Comparison of ENCODE assay signal across 21 mouse cellular contexts in genomic region chr1:161913648-161913984, GRCm38 (mm10). TPM values are rescaled to one million over a fixed set of nuclear protein-coding genes. Genes with fewer than 3 reads are reported as not detected.
DNase-seq lines count a peak whose midpoint lies in the region; ATAC-seq and TF ChIP-seq lines count a peak whose summit lies in the region.
"Had no signal": no experiment of that assay in that cellular context is flagged by ENCODE, and none has a peak within 500 bp of the region (broad histone marks: within the 10 kb centered on the region; RNA-seq: fewer than 3 reads in every experiment).

No protein-coding gene starts in this region.

- peak overlapping the region; percentile 91 for H3K27ac ChIP-seq in intestine, postnatal 0 days (ENCODE audit: low read depth, low read length)
- H3K27ac ChIP-seq in lung, embryonic 15.5 days, result peak overlapping the region; percentile 55
- H3K27ac ChIP-seq in hindbrain, embryonic 12.5 days, result no peak overlapping the region
- H3K27ac ChIP-seq: embryonic facial prominence, embryonic 10.5 days; heart, adult 2 months; liver, embryonic 15.5 days; neural tube, embryonic 15.5 days had no signal

- WGBS in intestine, postnatal 0 days, result 45% methylated on average over 7 of the region's 7 CpGs
- WGBS in lung, embryonic 15.5 days, result 35% methylated on average over 7 of the region's 7 CpGs
- WGBS in hindbrain, embryonic 12.5 days, result 76% methylated on average over 7 of the region's 7 CpGs

- no peaks in the 10 kb centered on the region for H3K27me3 ChIP-seq in intestine, postnatal 0 days (replicated peaks; ENCODE audit: control insufficient read depth, insufficient read depth, low read length)
- no peaks in the 10 kb centered on the region for H3K27me3 ChIP-seq in lung, embryonic 15.5 days
- no peaks in the 10 kb centered on the region for H3K27me3 ChIP-seq in hindbrain, embryonic 12.5 days
- H3K27me3 ChIP-seq: megakaryocyte, embryonic 14.5 days; neural tube, embryonic 15.5 days; Patski had no signal

- no peaks in the 10 kb centered on the region for H3K4me1 ChIP-seq in intestine, postnatal 0 days (replicated peaks; ENCODE audit: control insufficient read depth, insufficient read depth, low read length)
- H3K4me1 ChIP-seq in lung, embryonic 15.5 days, result 0 out of 2 replicates have a peak, but pooled peaks cover 12% of the 10 kb centered on the region
- H3K4me1 ChIP-seq in hindbrain, embryonic 12.5 days, result peaks cover 2% of the 10 kb centered on the region; the same call in 1 of the 2 replicates
- H3K4me1 ChIP-seq: neural tube, embryonic 15.5 days had no signal

- H3K9ac ChIP-seq in intestine, postnatal 0 days (ENCODE audit: low read depth, low read length), result no peak overlapping the region
- no peak overlapping the region for H3K9ac ChIP-seq in lung, embryonic 15.5 days
- H3K9ac ChIP-seq in hindbrain, embryonic 12.5 days, result no peak overlapping the region
- H3K9ac ChIP-seq: liver, embryonic 15.5 days; neural tube, embryonic 15.5 days had no signal

- DNase-seq in adrenal gland, postnatal 14 days, result peak; percentile 16
- DNase-seq in adrenal gland, postnatal 4 days (ENCODE audit: low spot score in 2 of 2), result no peak
- peak; percentile 28 to 37 for DNase-seq in lung, postnatal 4 days
- DNase-seq in left cerebral cortex, adult 18-20 months (ENCODE audit: low spot score in 2 of 2), result no peak
- DNase-seq: cerebellum, adult 2 months; heart, adult 2 months; heart, postnatal 36 days; kidney, adult 18-20 months; midbrain, embryonic 14.5 days; thymus, postnatal 4 days had no signal

- peak; percentile 80 for ATAC-seq in intestine, postnatal 0 days
- ATAC-seq in lung, embryonic 15.5 days (ENCODE audit: borderline replicate concordance, extremely low read depth, low FRiP score, low TSS enrichment), result no peak
- ATAC-seq in granulocyte monocyte progenitor cell, adult 5-6 weeks (replicated peaks; ENCODE audit: poor library complexity, severe bottlenecking), result no peak
- ATAC-seq in hindbrain, embryonic 12.5 days (ENCODE audit: low FRiP score), result no peak
- ATAC-seq: activated CD4-positive, CD25-positive, alpha-beta regulatory T cell, adult 4 months; hindbrain, embryonic 16.5 days; Patski had no signal

- no peaks in the 10 kb centered on the region for H3K9me3 ChIP-seq in intestine, postnatal 0 days (ENCODE audit: control insufficient read depth)
- no peaks in the 10 kb centered on the region for H3K9me3 ChIP-seq in lung, embryonic 15.5 days
- H3K9me3 ChIP-seq in hindbrain, embryonic 12.5 days (replicated peaks), result no peaks in the 10 kb centered on the region
- H3K9me3 ChIP-seq: embryonic facial prominence, embryonic 10.5 days; liver, embryonic 15.5 days; megakaryocyte, embryonic 14.5 days; neural tube, embryonic 15.5 days had no signal

- H3K36me3 ChIP-seq in intestine, postnatal 0 days (ENCODE audit: control insufficient read depth, insufficient read depth), result no peaks in the 10 kb centered on the region
- no peaks in the 10 kb centered on the region for H3K36me3 ChIP-seq in lung, embryonic 15.5 days
- H3K36me3 ChIP-seq in hindbrain, embryonic 12.5 days, result no peaks in the 10 kb centered on the region
- H3K36me3 ChIP-seq: embryonic facial prominence, embryonic 10.5 days; liver, embryonic 15.5 days; neural tube, embryonic 15.5 days had no signal

- H3K4me2 ChIP-seq in intestine, postnatal 0 days (replicated peaks; ENCODE audit: low read depth), result no peak overlapping the region
- H3K4me2 ChIP-seq in lung, embryonic 15.5 days, result no peak overlapping the region; the same call in 1 of the 2 replicates
- no peak overlapping the region for H3K4me2 ChIP-seq in hindbrain, embryonic 12.5 days (replicated peaks)
- H3K4me2 ChIP-seq: liver, embryonic 15.5 days; neural tube, embryonic 15.5 days had no signal

- TF ChIP-seq CTCF in intestine, postnatal 0 days (IDR thresholded peaks at IDR 0.05; ENCODE audit: low read depth), result no peak

- H3K4me3 ChIP-seq in intestine, postnatal 0 days (ENCODE audit: low read depth, low read length), result no peak overlapping the region
- no peak overlapping the region for H3K4me3 ChIP-seq in lung, embryonic 15.5 days
- H3K4me3 ChIP-seq in hindbrain, embryonic 12.5 days, result no peak overlapping the region
- H3K4me3 ChIP-seq: embryonic facial prominence, embryonic 10.5 days; heart, adult 2 months; liver, embryonic 15.5 days; megakaryocyte, embryonic 14.5 days; neural tube, embryonic 15.5 days had no signal

RNA-seq across cellular contexts. Expression of gene Suco, which starts 37.1 kb away (rescaled TPM):
- 44.2 and 47.6 TPM in 2 replicates for total RNA-seq in adrenal gland, postnatal 14 days (2021)
- 10 to 100 TPM; 45.6 to 50.3 TPM for total RNA-seq in adrenal gland, postnatal 4 days (2021)
- polyA plus RNA-seq in intestine, postnatal 0 days (2015; fragmentation: Nextera tagmentation; extraction: Ambion mirVana), result 41.6 and 43.1 TPM in 2 replicates
- 18.8 and 22.4 TPM in 2 replicates for polyA plus RNA-seq in lung, embryonic 15.5 days (2015; fragmentation: Nextera tagmentation; extraction: Ambion mirVana)
- 25.1 and 30.5 TPM in 2 replicates for total RNA-seq in granulocyte monocyte progenitor cell, adult 5-6 weeks (2014; fragmentation: Nextera tagmentation)
- total RNA-seq in granulocyte monocyte progenitor cell, adult 5-6 weeks (2017), result 102 and 110 TPM in 2 replicates
- total RNA-seq in left cerebral cortex, adult 18-20 months (2021), result 10 to 100 TPM; 32.6 to 38.2 TPM
- polyA plus RNA-seq in hindbrain, embryonic 12.5 days (2016; fragmentation: Nextera tagmentation; extraction: Ambion mirVana), result 39.4 and 44.2 TPM in 2 replicates

RNA-seq across cellular contexts. Expression of gene Pigc, which starts 55.4 kb away (rescaled TPM):
- total RNA-seq in adrenal gland, postnatal 14 days (2021), result 18.0 and 23.1 TPM in 2 replicates
- total RNA-seq in adrenal gland, postnatal 4 days (2021), result 10 to 100 TPM; 22.2 to 27.0 TPM
- polyA plus RNA-seq in intestine, postnatal 0 days (2015; fragmentation: Nextera tagmentation; extraction: Ambion mirVana), result 35.0 and 36.6 TPM in 2 replicates
- polyA plus RNA-seq in lung, embryonic 15.5 days (2015; fragmentation: Nextera tagmentation; extraction: Ambion mirVana), result 35.7 and 36.4 TPM in 2 replicates
- 17.2 and 17.9 TPM in 2 replicates for total RNA-seq in granulocyte monocyte progenitor cell, adult 5-6 weeks (2014; fragmentation: Nextera tagmentation)
- total RNA-seq in granulocyte monocyte progenitor cell, adult 5-6 weeks (2017), result 19.0 and 23.6 TPM in 2 replicates
- total RNA-seq in left cerebral cortex, adult 18-20 months (2021), result 10 to 100 TPM; 10.8 to 17.3 TPM
- 35.4 and 36.6 TPM in 2 replicates for polyA plus RNA-seq in hindbrain, embryonic 12.5 days (2016; fragmentation: Nextera tagmentation; extraction: Ambion mirVana)

Comparison
In these comparisons a context has a peak if more than half of its experiments do, and no peak if none do; other contexts are left out.
1. DNase-seq: peak in adrenal gland, postnatal 14 days (single experiment) and lung, postnatal 4 days (2 of 2); none in adrenal gland, postnatal 4 days (0 of 2) and left cerebral cortex, adult 18-20 months (0 of 2).